Mouse (Mus musculus): ENCODE results near the gene Dok1.

The Dok1 gene

DNA sequence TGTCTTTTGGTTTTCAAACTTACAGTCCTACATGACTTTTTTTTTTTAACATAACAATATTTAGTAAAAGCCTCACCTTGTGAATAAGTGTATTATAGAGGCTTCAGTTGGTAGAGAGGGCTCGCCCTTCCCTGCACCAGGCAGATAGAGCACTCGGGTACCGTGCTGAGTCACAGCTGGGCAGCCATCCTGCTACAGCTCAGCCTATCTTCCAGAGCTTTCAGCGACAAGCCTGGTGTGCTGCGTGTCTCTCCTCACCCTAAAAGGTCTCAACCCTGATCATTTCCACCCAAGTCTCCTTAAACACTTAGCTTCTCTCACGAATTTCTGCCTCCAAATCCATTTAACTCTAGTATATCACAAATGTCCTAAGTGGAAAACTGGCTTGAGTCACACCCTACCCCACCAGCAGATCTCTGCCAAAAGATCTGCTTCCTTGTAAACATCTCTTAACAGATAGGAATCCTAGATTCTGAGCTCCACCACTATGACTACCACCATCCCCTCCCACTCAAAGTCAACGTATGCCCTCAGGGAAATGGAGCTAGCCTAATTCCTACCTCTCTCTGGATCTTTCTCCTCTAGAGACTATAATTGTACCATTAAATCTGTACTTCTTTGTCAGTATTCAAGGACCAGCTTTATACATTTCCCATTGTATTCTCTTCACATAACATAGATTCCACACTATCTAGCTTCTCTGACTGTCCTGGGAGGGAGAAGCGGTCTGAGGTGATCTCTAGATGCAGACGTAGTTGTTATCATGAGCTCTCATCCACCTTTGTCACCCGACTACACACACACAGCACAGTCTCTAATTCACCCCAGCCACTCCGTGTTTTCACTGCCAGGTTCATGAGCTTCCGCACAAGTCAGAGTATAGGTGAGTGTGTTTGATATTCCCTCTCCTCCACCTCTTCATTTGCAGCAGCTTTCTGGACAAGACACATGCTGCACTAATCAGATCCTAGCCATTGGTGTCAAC lies 18.5 kb downstream of the Dok1 start:
- no peak for DNase-seq (ENCODE audit: low spot score in 2 of 2)

DNA sequence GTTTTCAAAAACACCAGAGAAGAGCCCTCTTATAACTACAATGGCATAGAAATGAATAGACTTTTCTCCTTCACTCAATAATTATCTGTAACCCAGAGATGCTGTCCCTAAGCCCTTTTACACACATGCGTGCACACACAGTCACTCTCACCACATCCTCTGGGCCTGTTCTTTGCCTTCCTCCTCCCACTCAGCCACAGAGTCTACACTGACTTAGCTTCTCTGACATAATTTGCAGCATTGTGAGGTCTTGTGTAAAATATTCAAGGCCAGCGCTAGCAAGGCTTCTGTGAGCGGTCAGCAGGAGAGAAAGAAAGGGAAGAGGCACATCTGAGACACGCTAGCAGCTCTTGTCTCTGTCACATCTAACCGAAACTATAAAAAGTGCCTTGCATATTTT lies 19.8 kb downstream of the Dok1 start:
- no peak for DNase-seq (ENCODE audit: low spot score in 2 of 2)

DNA sequence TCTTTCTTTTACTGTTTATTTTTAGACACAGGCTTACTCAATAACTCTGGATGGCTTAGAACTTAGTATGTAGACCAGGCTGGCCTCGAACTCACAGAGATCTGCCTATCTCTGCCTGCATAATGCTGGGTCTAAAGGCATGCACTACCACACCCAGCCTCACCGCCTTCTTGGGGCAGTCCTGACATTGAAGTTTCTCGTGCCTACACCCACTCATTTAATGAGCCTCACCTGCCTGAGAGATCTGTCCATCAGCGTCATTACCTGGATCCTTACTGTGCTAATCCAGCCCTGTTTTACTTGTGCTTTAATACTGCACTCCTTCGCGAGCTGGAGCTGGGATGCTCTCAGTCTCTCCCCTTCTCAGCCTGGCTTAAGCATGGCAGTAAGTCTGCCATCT lies 21.5 kb downstream of the Dok1 start:
- no peak for DNase-seq (ENCODE audit: low spot score in 2 of 2)

GRCm38 (mm10) chr6:83011255-83011654 lies 22.0 kb downstream of the Dok1 start:
- DNase-seq (ENCODE audit: low spot score in 2 of 2): no peak

DNA sequence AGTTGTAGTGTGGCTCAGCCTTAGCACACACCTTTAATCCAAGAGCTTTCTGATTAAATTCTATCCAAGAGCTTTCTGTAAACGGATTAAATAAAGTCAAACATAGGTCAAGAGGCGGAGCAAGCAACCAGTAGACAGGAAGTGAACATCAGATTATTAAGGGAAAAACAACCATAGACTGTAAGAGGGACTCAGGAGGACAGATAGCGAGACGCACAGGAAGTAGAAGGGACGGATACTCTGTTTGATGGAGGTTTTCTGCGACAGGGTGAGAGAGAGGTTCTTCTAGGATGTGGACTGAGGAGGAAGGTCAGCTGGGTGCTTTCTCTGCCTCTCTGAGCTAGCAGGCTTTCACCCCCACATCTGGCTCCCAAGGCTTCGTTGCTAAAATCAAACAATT lies 23.3 kb downstream of the Dok1 start:
- DNase-seq (ENCODE audit: low spot score in 2 of 2): no peak

GRCm38 (mm10) chr6:83008659-83009058 lies 24.6 kb downstream of the Dok1 start:
- no peak for DNase-seq (ENCODE audit: low spot score in 2 of 2)

DNA sequence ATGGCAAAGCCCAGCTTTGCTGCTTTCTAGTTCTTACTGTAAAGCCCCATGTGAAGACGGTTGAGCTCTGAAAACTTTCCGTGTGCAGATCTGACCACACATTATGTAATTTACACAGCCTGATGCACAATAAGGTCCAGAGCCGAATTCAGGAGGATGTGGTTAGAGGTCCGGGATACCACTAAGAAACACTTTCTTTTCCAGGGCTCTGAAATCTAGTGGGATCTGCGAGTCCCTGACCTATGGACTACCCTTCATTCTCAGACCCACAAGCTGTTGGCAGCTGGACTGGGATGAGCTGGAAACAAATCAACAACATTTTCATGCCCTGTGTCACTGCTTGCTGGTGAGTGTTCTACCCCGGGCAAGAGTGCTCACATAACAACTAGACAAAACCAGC lies 27.2 kb downstream of the Dok1 start:
- DNase-seq (ENCODE audit: low spot score in 2 of 2): no peak

DNA sequence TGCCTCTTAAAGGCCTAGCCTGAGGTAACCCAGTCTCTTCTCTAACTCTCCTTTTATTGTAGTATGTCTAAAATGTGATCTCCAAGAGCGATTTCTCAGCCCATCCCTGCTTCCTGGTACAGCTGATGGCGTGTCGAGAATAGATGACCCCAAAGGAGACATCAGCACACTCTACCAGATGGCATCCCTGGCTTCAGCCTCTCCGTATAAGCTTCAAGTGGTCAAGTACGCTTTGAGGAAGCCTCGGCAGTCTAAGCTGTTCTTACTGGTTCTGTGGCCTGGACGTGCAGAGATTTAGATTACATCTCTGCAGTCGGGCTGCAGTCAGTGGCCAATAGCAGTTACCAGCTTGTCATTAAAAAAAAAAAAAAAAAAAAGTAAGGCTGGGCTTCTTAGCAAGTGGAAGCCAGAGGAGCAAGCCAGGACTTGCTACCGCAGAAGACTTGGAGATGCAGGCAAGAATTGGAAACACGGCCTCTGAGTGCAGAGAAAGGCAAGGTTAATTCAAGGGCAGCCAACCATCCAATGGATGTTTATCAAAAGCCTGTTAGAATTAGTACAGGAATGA lies 27.7 kb downstream of the Dok1 start:
- no peak for DNase-seq (ENCODE audit: low spot score in 2 of 2)

GRCm38 (mm10) chr6:83004872-83005271 lies 28.4 kb downstream of the Dok1 start:
- no peak for DNase-seq (ENCODE audit: low spot score in 2 of 2)

- DNase-seq (ENCODE audit: low spot score in 2 of 2): no peak
Observed at GRCm38 (mm10) chr6:83004309-83004708, 29.0 kb downstream of the Dok1 start.

- DNase-seq (ENCODE audit: low spot score in 2 of 2): no peak
Observed at GRCm38 (mm10) chr6:83003850-83004249, 29.4 kb downstream of the Dok1 start.

DNA sequence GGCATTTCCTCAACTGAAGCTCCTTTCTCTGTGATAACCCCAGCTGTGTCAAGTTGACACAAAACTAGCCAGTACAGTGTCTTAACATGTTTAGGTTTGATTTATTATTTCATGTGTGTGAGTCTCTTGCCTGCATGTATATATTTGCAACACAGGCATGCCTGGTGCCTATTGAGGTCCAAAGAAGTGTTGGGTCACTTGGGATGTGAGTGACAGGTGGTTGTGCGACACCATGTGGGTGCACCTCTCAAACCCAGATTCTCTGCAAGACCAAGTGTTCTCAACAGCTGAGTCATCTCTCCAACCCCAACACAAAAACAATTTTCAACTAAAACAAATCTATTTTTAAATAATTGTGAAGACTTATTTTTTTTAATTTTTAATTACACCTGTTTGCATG lies 30.2 kb downstream of the Dok1 start:
- DNase-seq (ENCODE audit: low spot score in 2 of 2): no peak

DNA sequence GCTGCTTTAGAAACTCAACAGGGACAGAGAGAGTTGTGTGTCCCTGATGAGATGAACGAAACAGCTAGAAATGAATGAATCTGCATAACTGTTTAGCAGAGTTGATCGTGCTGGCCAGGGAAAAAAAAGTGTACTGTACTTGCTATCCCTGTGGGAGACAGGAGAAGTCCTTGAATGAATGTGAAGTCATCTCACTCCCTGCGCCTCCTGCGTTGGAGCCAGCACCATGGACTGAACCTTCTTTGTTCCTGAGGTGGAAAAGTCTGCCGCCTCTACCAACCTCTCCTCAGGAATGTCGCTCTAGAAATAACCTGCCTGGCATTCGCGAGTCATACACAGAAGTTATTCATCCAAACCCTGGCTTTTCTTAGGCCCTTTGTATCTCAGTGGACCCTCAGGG lies 33.3 kb downstream of the Dok1 start:
- no peak for DNase-seq (ENCODE audit: low spot score in 2 of 2)

DNA sequence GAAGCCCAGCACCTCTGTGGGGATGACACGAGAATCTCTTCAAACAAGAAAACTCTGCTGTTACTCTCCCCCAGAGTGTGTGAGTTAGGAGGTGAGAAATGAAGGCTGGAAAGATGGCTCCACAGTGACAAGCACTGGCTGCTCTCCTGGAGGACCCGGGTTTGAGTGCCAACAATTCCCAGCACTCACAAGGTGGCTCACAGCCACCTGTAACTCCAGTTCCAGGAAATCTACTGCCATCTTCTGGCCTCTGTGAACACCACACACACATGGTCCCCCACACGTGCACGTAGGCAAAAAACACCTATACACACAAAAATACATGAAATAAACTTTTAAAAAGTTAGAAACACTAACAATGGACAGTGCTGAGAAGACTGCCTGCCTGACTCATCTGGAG lies 34.9 kb downstream of the Dok1 start:
- no peak for DNase-seq (ENCODE audit: low spot score in 2 of 2)

DNA sequence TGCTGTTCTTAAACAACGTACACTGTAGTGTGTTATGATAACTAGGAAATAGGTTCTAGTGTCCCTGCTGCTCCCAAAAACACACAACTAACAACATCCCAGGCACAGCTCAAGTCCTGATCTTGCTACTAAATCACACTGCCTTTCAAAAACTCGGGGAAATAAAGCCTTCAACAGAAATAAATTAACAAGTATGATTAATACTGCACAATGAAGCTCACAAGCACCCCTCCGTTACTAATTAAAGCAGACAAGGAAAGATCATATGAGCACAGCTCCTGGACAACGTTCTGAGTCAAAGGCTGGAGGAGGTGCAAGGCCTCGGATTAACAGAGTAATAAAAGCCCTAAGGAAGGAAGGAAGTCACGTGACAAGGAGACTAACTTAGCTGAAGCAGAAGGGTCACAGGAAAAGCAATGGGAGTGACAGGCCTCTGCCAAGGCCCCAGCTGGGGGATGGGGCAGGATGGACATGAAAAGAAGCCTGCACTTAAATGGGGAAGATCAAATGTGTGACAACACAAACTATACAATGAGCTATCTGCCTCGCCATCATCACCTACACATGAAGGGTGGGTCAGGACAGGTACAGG lies 35.7 kb downstream of the Dok1 start:
- no peak for DNase-seq (ENCODE audit: low spot score in 2 of 2)

DNA sequence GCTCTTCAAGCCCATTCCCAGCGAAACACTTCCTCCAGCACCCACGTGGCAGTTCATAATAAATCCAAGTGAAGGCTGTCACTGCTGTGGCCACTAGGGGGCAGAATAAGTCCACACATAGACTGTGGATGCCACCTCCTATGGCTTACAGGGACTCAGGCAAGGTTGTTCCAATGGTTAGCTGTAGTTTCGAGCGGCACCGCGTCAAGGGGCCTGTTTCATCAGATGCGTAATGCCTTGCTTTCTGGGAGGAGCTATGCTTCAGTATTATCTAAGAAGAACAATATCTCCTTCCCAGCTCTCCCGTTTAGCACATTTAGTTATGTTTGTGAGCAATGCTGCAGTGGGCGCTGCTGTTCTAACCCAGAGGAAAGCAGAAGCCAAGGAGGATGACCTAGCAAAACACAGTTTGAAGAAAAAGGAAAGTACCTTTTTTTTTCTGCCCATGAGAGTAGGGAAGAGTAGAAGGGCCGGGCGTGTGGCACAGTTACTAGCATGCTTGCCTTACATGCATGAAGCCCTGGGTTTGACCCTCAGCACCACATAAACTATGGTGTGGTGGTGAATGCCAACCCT lies 36.4 kb downstream of the Dok1 start:
- peak; percentile 68 to 89 for DNase-seq (ENCODE audit: low spot score in 2 of 2)

DNA sequence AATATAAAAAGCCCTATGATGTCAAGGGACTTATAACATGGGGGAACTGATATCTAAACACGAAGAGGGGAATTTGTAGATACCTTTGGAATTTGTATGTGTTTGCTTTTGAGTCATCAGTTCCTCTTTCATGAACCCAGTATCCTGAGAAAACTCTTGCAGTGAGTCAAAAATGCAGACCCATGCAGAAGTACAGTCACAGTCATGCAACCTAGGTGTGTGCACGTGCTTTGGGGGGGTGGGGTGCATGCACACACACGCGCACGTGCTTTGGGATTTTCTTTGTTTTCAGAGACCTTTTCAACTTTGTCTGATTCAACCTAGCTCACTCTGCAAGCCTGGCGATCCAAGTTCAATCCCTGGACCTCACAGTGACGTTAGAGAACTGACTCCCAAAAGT lies 38.9 kb downstream of the Dok1 start:
- DNase-seq (ENCODE audit: low spot score in 2 of 2): no peak

DNA sequence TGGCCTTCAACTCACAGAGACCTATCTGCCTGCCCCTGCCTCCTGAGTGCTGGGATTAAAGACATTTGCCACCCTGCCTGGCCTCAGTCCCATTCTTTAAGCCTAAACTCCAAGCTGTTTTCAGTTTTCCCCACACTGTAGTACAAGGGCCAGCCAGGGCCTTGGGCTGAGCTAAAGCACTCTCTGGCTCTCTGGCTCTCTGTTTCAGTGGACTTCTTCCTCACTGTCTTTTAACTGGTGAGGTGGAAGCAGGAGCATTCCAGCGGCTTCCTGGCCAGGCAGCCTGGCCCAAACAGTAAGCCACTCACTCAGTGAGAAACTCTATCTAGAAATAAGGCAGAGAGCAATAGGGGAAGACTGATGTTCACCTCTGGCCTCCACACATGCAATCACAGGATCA lies 39.6 kb downstream of the Dok1 start:
- DNase-seq (ENCODE audit: low spot score in 2 of 2): no peak

- DNase-seq (ENCODE audit: low spot score in 2 of 2): no peak
Observed at GRCm38 (mm10) chr6:82987411-82987971, 45.8 kb downstream of the Dok1 start.

Measured in cerebellum, postnatal 4 days (tissue).